Comparison of ENCODE assay signal across 19 mouse cellular contexts in genomic region chr10:45019418-45019817, GRCm38 (mm10). TPM values are rescaled to one million over a fixed set of nuclear protein-coding genes. Genes with fewer than 3 reads are reported as not detected.
DNase-seq lines count a peak whose midpoint lies in the region; ATAC-seq lines count a peak whose summit lies in the region.
"Had no signal": no experiment of that assay in that cellular context is flagged by ENCODE, and none has a peak within 500 bp of the region (broad histone marks: within the 10 kb centered on the region; RNA-seq: fewer than 3 reads in every experiment).

No protein-coding gene starts in this region.

- no peak overlapping the region for H3K4me2 ChIP-seq in hindbrain, embryonic 16.5 days (ENCODE audit: low read length)
- H3K4me2 ChIP-seq in midbrain, embryonic 14.5 days (ENCODE audit: low read length), result no peak overlapping the region
- H3K4me2 ChIP-seq: embryonic facial prominence, embryonic 15.5 days; forebrain, embryonic 12.5 days; hindbrain, embryonic 14.5 days; lung, embryonic 14.5 days had no signal

- WGBS in hindbrain, embryonic 10.5 days, result 38% methylated on average over 7 of the region's 7 CpGs
- WGBS in hindbrain, embryonic 16.5 days, result 38% methylated on average over 7 of the region's 7 CpGs
- WGBS in midbrain, embryonic 14.5 days, result 47% methylated on average over 7 of the region's 7 CpGs
- WGBS in embryonic facial prominence, embryonic 10.5 days, result 54% methylated on average over 7 of the region's 7 CpGs

- H3K36me3 ChIP-seq in hindbrain, embryonic 10.5 days, result no peaks in the 10 kb centered on the region
- H3K36me3 ChIP-seq in hindbrain, embryonic 16.5 days (ENCODE audit: control insufficient read depth, insufficient read depth, low read length), result no peaks in the 10 kb centered on the region
- H3K36me3 ChIP-seq in midbrain, embryonic 14.5 days (ENCODE audit: control insufficient read depth, insufficient read depth, low read length), result no peaks in the 10 kb centered on the region
- no peaks in the 10 kb centered on the region for H3K36me3 ChIP-seq in embryonic facial prominence, embryonic 10.5 days (replicated peaks)
- H3K36me3 ChIP-seq: embryonic facial prominence, embryonic 15.5 days; forebrain, embryonic 12.5 days had no signal

- H3K27me3 ChIP-seq in hindbrain, embryonic 10.5 days (ENCODE audit: insufficient read depth, poor library complexity, severe bottlenecking), result no peaks in the 10 kb centered on the region
- no peaks in the 10 kb centered on the region for H3K27me3 ChIP-seq in hindbrain, embryonic 16.5 days (replicated peaks; ENCODE audit: control insufficient read depth, insufficient read depth, low read length)
- H3K27me3 ChIP-seq in midbrain, embryonic 14.5 days (ENCODE audit: control insufficient read depth, insufficient read depth, low read length), result no peaks in the 10 kb centered on the region
- no peaks in the 10 kb centered on the region for H3K27me3 ChIP-seq in embryonic facial prominence, embryonic 10.5 days (replicated peaks; ENCODE audit: low read depth, poor library complexity, severe bottlenecking)
- H3K27me3 ChIP-seq: embryonic facial prominence, embryonic 15.5 days had no signal

- H3K4me1 ChIP-seq in hindbrain, embryonic 10.5 days (replicated peaks), result peaks cover 6% of the 10 kb centered on the region; the same call in 1 of the 2 replicates
- H3K4me1 ChIP-seq in hindbrain, embryonic 16.5 days (ENCODE audit: control insufficient read depth, insufficient read depth, low read depth, low read length), result no peaks in the 10 kb centered on the region
- no peaks in the 10 kb centered on the region for H3K4me1 ChIP-seq in midbrain, embryonic 14.5 days (ENCODE audit: control insufficient read depth, insufficient read depth, low read length)
- H3K4me1 ChIP-seq in embryonic facial prominence, embryonic 10.5 days, result no peaks in the 10 kb centered on the region
- H3K4me1 ChIP-seq: embryonic facial prominence, embryonic 15.5 days; forebrain, embryonic 12.5 days had no signal

- no peak for DNase-seq in hindbrain, embryonic 10.5 days (ENCODE audit: low spot score)
- peak; percentile 92 for DNase-seq in A20 (ENCODE audit: low read depth, low spot score)
- no peak for DNase-seq in thymus, postnatal 10 days (ENCODE audit: low spot score in 2 of 2)
- no peak for DNase-seq in midbrain, embryonic 14.5 days
- DNase-seq in embryonic facial prominence, embryonic 10.5 days (ENCODE audit: low spot score), result no peak
- DNase-seq: cerebellum, adult 18-20 months; kidney, postnatal 14 days; layer of hippocampus, adult 9-11 months; lung, embryonic 14.5 days; retina, postnatal 1 day; spleen, adult 18-20 months; thymus, postnatal 4 days had no signal

- peak overlapping the region; percentile 4; the same call in 1 of the 2 replicates for H3K27ac ChIP-seq in hindbrain, embryonic 10.5 days
- H3K27ac ChIP-seq in hindbrain, embryonic 16.5 days (ENCODE audit: low read depth, low read length), result no peak overlapping the region
- no peak overlapping the region for H3K27ac ChIP-seq in midbrain, embryonic 14.5 days (replicated peaks; ENCODE audit: low read depth, low read length)
- no peak overlapping the region for H3K27ac ChIP-seq in embryonic facial prominence, embryonic 10.5 days (replicated peaks)
- H3K27ac ChIP-seq: embryonic facial prominence, embryonic 15.5 days; forebrain, embryonic 12.5 days; hindbrain, embryonic 14.5 days had no signal

- H3K9ac ChIP-seq in hindbrain, embryonic 16.5 days (ENCODE audit: low read depth, low read length), result no peak overlapping the region
- no peak overlapping the region for H3K9ac ChIP-seq in midbrain, embryonic 14.5 days (replicated peaks; ENCODE audit: low read length)
- H3K9ac ChIP-seq: embryonic facial prominence, embryonic 15.5 days; forebrain, embryonic 12.5 days; hindbrain, embryonic 14.5 days; lung, embryonic 14.5 days had no signal

- no peak for ATAC-seq in hindbrain, embryonic 16.5 days
- peak; percentile 73 for ATAC-seq in activated CD4-positive, CD25-positive, alpha-beta regulatory T cell, adult 4 months
- ATAC-seq in megakaryocyte progenitor cell, adult 5-6 weeks (replicated peaks; ENCODE audit: poor library complexity), result 0 out of 2 replicates have a peak, but pooled peaks have one; percentile 6
- no peak for ATAC-seq in midbrain, embryonic 14.5 days (ENCODE audit: low FRiP score, low TSS enrichment)
- ATAC-seq: Patski had no signal

- H3K4me3 ChIP-seq in hindbrain, embryonic 10.5 days, result no peak overlapping the region
- no peak overlapping the region for H3K4me3 ChIP-seq in hindbrain, embryonic 16.5 days (ENCODE audit: low read length)
- no peak overlapping the region for H3K4me3 ChIP-seq in midbrain, embryonic 14.5 days (replicated peaks; ENCODE audit: low read depth, low read length)
- H3K4me3 ChIP-seq in embryonic facial prominence, embryonic 10.5 days, result no peak overlapping the region
- H3K4me3 ChIP-seq: embryonic facial prominence, embryonic 15.5 days; forebrain, embryonic 12.5 days had no signal

- H3K9me3 ChIP-seq in hindbrain, embryonic 10.5 days, result no peaks in the 10 kb centered on the region
- no peaks in the 10 kb centered on the region for H3K9me3 ChIP-seq in hindbrain, embryonic 16.5 days (ENCODE audit: control insufficient read depth, low read length)
- no peaks in the 10 kb centered on the region for H3K9me3 ChIP-seq in midbrain, embryonic 14.5 days (ENCODE audit: control insufficient read depth, low read length)
- no peaks in the 10 kb centered on the region for H3K9me3 ChIP-seq in embryonic facial prominence, embryonic 10.5 days
- H3K9me3 ChIP-seq: embryonic facial prominence, embryonic 15.5 days; forebrain, embryonic 12.5 days had no signal

RNA-seq across cellular contexts. Expression of gene Prep, which starts 47.6 kb away (rescaled TPM):
- polyA plus RNA-seq in hindbrain, embryonic 10.5 days (2016; fragmentation: Nextera tagmentation; extraction: Ambion mirVana), result 34.0 and 38.3 TPM in 2 replicates
- polyA plus RNA-seq in hindbrain, embryonic 16.5 days (2015; fragmentation: Nextera tagmentation; extraction: Ambion mirVana), result 26.9 and 28.1 TPM in 2 replicates
- 1 to 10 TPM; 4.1 to 5.2 TPM for polyA plus RNA-seq in activated CD4-positive, CD25-positive, alpha-beta regulatory T cell, adult 4 months (2017; shearing (Covaris generic))
- 10.0 and 10.4 TPM in 2 replicates for total RNA-seq in megakaryocyte progenitor cell, adult 5-6 weeks (2015)
- total RNA-seq in megakaryocyte progenitor cell, adult 5-6 weeks (2017), result 12.7 and 13.3 TPM in 2 replicates
- polyA plus RNA-seq in midbrain, embryonic 14.5 days (2014; fragmentation: Nextera tagmentation; extraction: Ambion mirVana), result 17.1 and 23.6 TPM in 2 replicates
- 41.7 and 43.9 TPM in 2 replicates for polyA plus RNA-seq in embryonic facial prominence, embryonic 10.5 days (2016; fragmentation: Nextera tagmentation; extraction: Ambion mirVana)

Comparison
In these comparisons a context has a peak if more than half of its experiments do, and no peak if none do; other contexts are left out.
1. ATAC-seq: peak in activated CD4-positive, CD25-positive, alpha-beta regulatory T cell, adult 4 months (single experiment) and megakaryocyte progenitor cell, adult 5-6 weeks (single experiment); none in hindbrain, embryonic 16.5 days (single experiment) and midbrain, embryonic 14.5 days (single experiment).